Mouse (Mus musculus): ENCODE data around the gene Mnat1. TPM values are rescaled to one million over a fixed set of nuclear protein-coding genes. Genes with fewer than 3 reads are reported as not detected.

Mnat1 gene
- polyA plus RNA-seq, 1 experiment from 2014 or later, result 37.6 TPM

GRCm38 (mm10) chr12:73207008-73207407, 83.5 kb downstream of the Mnat1 start:
- H3K27ac ChIP-seq (ENCODE audit: low read depth, low read length), result no peak overlapping the region
- H3K4me3 ChIP-seq (ENCODE audit: low read depth, low read length), result no peak overlapping the region
- 81% methylated on average over 4 of the region's 4 CpGs for WGBS
- no peak overlapping the region for H3K4me2 ChIP-seq (ENCODE audit: low read depth, low read length, severe bottlenecking)
- H3K36me3 ChIP-seq (ENCODE audit: control insufficient read depth, insufficient read depth, low read length), result no peaks in the 10 kb centered on the region
- H3K27me3 ChIP-seq (ENCODE audit: control insufficient read depth, insufficient read depth, low read length), result no peaks in the 10 kb centered on the region
- no peak overlapping the region for H3K9ac ChIP-seq (ENCODE audit: low read length)
- no peaks in the 10 kb centered on the region for H3K9me3 ChIP-seq (ENCODE audit: control insufficient read depth, low read length)
- H3K4me1 ChIP-seq (replicated peaks; ENCODE audit: control insufficient read depth, insufficient read depth, low read length), result no peaks in the 10 kb centered on the region
- DNase-seq (ENCODE audit: low spot score) (no peak), ATAC-seq (replicated peaks; ENCODE audit: low FRiP score) (no peak)

GRCm38 (mm10) chr12:73207461-73207860, 83.9 kb downstream of the Mnat1 start:
- no peak overlapping the region for H3K9ac ChIP-seq (ENCODE audit: low read length)
- H3K9me3 ChIP-seq (ENCODE audit: control insufficient read depth, low read length), result no peaks in the 10 kb centered on the region
- WGBS, result 59% methylated on average over 1 of the region's 1 CpGs
- ATAC-seq (replicated peaks; ENCODE audit: low FRiP score) (no peak), DNase-seq (ENCODE audit: low spot score) (no peak)
- H3K27me3 ChIP-seq (ENCODE audit: control insufficient read depth, insufficient read depth, low read length), result no peaks in the 10 kb centered on the region
- H3K4me1 ChIP-seq (replicated peaks; ENCODE audit: control insufficient read depth, insufficient read depth, low read length), result no peaks in the 10 kb centered on the region
- H3K4me3 ChIP-seq (ENCODE audit: low read depth, low read length), result no peak overlapping the region
- H3K36me3 ChIP-seq (ENCODE audit: control insufficient read depth, insufficient read depth, low read length), result no peaks in the 10 kb centered on the region
- no peak overlapping the region for H3K27ac ChIP-seq (ENCODE audit: low read depth, low read length)
- H3K4me2 ChIP-seq (ENCODE audit: low read depth, low read length, severe bottlenecking), result no peak overlapping the region

GRCm38 (mm10) chr12:73208518-73208917, 85.0 kb downstream of the Mnat1 start:
- no peaks in the 10 kb centered on the region for H3K9me3 ChIP-seq (ENCODE audit: control insufficient read depth, low read length)
- no peak overlapping the region for H3K27ac ChIP-seq (ENCODE audit: low read depth, low read length)
- ATAC-seq (replicated peaks; ENCODE audit: low FRiP score) (no peak), DNase-seq (ENCODE audit: low spot score) (no peak)
- no peaks in the 10 kb centered on the region for H3K4me1 ChIP-seq (replicated peaks; ENCODE audit: control insufficient read depth, insufficient read depth, low read length)
- no peaks in the 10 kb centered on the region for H3K27me3 ChIP-seq (ENCODE audit: control insufficient read depth, insufficient read depth, low read length)
- 88% methylated on average over 4 of the region's 4 CpGs for WGBS
- no peak overlapping the region for H3K4me3 ChIP-seq (ENCODE audit: low read depth, low read length)
- H3K4me2 ChIP-seq (ENCODE audit: low read depth, low read length, severe bottlenecking), result no peak overlapping the region
- H3K9ac ChIP-seq (ENCODE audit: low read length), result no peak overlapping the region
- H3K36me3 ChIP-seq (ENCODE audit: control insufficient read depth, insufficient read depth, low read length), result no peaks in the 10 kb centered on the region

- no peaks in the 10 kb centered on the region for H3K36me3 ChIP-seq (ENCODE audit: control insufficient read depth, insufficient read depth, low read length)
- H3K27me3 ChIP-seq (ENCODE audit: control insufficient read depth, insufficient read depth, low read length), result no peaks in the 10 kb centered on the region
- H3K4me3 ChIP-seq (ENCODE audit: low read depth, low read length), result no peak overlapping the region
- H3K27ac ChIP-seq (ENCODE audit: low read depth, low read length), result no peak overlapping the region
- 64% methylated on average over 1 of the region's 1 CpGs for WGBS
- no peak overlapping the region for H3K4me2 ChIP-seq (ENCODE audit: low read depth, low read length, severe bottlenecking)
- DNase-seq (ENCODE audit: low spot score), result no peak
- no peak overlapping the region for H3K9ac ChIP-seq (ENCODE audit: low read length)
- no peaks in the 10 kb centered on the region for H3K4me1 ChIP-seq (replicated peaks; ENCODE audit: control insufficient read depth, insufficient read depth, low read length)
- ATAC-seq (replicated peaks; ENCODE audit: low FRiP score), result no peak
- no peaks in the 10 kb centered on the region for H3K9me3 ChIP-seq (ENCODE audit: control insufficient read depth, low read length)
Measured at GRCm38 (mm10) chr12:73209117-73209516, 85.6 kb downstream of the Mnat1 start.

GRCm38 (mm10) chr12:73210454-73210853, 86.9 kb downstream of the Mnat1 start:
- Histone ChIP-seq H3K27me3 (ENCODE audit: control insufficient read depth, insufficient read depth, low read length) (no peaks in the 10 kb centered on the region), H3K9ac (ENCODE audit: low read length) (no peak overlapping the region), H3K4me1 (replicated peaks; ENCODE audit: control insufficient read depth, insufficient read depth, low read length) (no peaks in the 10 kb centered on the region), H3K4me2 (ENCODE audit: low read depth, low read length, severe bottlenecking) (no peak overlapping the region), H3K36me3 (ENCODE audit: control insufficient read depth, insufficient read depth, low read length) (no peaks in the 10 kb centered on the region), H3K27ac (ENCODE audit: low read depth, low read length) (no peak overlapping the region), H3K9me3 (ENCODE audit: control insufficient read depth, low read length) (no peaks in the 10 kb centered on the region), H3K4me3 (ENCODE audit: low read depth, low read length) (no peak overlapping the region)
- DNase-seq (ENCODE audit: low spot score), result no peak
- ATAC-seq (replicated peaks; ENCODE audit: low FRiP score), result no peak
- 83% methylated on average over 3 of the region's 3 CpGs for WGBS

- no peak overlapping the region for H3K4me2 ChIP-seq (ENCODE audit: low read depth, low read length, severe bottlenecking)
- H3K4me3 ChIP-seq (ENCODE audit: low read depth, low read length), result no peak overlapping the region
- no peaks in the 10 kb centered on the region for H3K27me3 ChIP-seq (ENCODE audit: control insufficient read depth, insufficient read depth, low read length)
- no peaks in the 10 kb centered on the region for H3K9me3 ChIP-seq (ENCODE audit: control insufficient read depth, low read length)
- H3K9ac ChIP-seq (ENCODE audit: low read length), result no peak overlapping the region
- H3K4me1 ChIP-seq (replicated peaks; ENCODE audit: control insufficient read depth, insufficient read depth, low read length), result no peaks in the 10 kb centered on the region
- H3K27ac ChIP-seq (ENCODE audit: low read depth, low read length), result no peak overlapping the region
- no peak for ATAC-seq (replicated peaks; ENCODE audit: low FRiP score)
- WGBS, result 94% methylated on average over 5 of the region's 5 CpGs
- no peaks in the 10 kb centered on the region; the same call in 1 of the 2 replicates for H3K36me3 ChIP-seq (ENCODE audit: control insufficient read depth, insufficient read depth, low read length)
- no peak for DNase-seq (ENCODE audit: low spot score)
Measured at GRCm38 (mm10) chr12:73215773-73216172, 92.3 kb downstream of the Mnat1 start.

GRCm38 (mm10) chr12:73218632-73219031, 95.1 kb downstream of the Mnat1 start:
- DNase-seq (ENCODE audit: low spot score), result no peak
- Histone ChIP-seq H3K4me2 (ENCODE audit: low read depth, low read length, severe bottlenecking) (no peak overlapping the region), H3K36me3 (ENCODE audit: control insufficient read depth, insufficient read depth, low read length) (no peaks in the 10 kb centered on the region; the same call in 1 of the 2 replicates), H3K4me3 (ENCODE audit: low read depth, low read length) (no peak overlapping the region), H3K27me3 (ENCODE audit: control insufficient read depth, insufficient read depth, low read length) (no peaks in the 10 kb centered on the region), H3K9me3 (ENCODE audit: control insufficient read depth, low read length) (no peaks in the 10 kb centered on the region), H3K4me1 (replicated peaks; ENCODE audit: control insufficient read depth, insufficient read depth, low read length) (no peaks in the 10 kb centered on the region), H3K9ac (ENCODE audit: low read length) (no peak overlapping the region), H3K27ac (ENCODE audit: low read depth, low read length) (no peak overlapping the region)
- no peak for ATAC-seq (replicated peaks; ENCODE audit: low FRiP score)
- WGBS, result 90% methylated on average over 5 of the region's 5 CpGs

GRCm38 (mm10) chr12:73221235-73221634, 97.7 kb downstream of the Mnat1 start:
- H3K4me1 ChIP-seq (replicated peaks; ENCODE audit: control insufficient read depth, insufficient read depth, low read length), result no peaks in the 10 kb centered on the region
- ATAC-seq (replicated peaks; ENCODE audit: low FRiP score), result no peak
- no peak for DNase-seq (ENCODE audit: low spot score)
- no peaks in the 10 kb centered on the region for H3K27me3 ChIP-seq (ENCODE audit: control insufficient read depth, insufficient read depth, low read length)
- H3K9me3 ChIP-seq (ENCODE audit: control insufficient read depth, low read length), result no peaks in the 10 kb centered on the region
- H3K4me2 ChIP-seq (ENCODE audit: low read depth, low read length, severe bottlenecking), result no peak overlapping the region
- WGBS, result 87% methylated on average over 3 of the region's 3 CpGs
- H3K36me3 ChIP-seq (ENCODE audit: control insufficient read depth, insufficient read depth, low read length), result no peaks in the 10 kb centered on the region; the same call in 1 of the 2 replicates
- no peak overlapping the region for H3K4me3 ChIP-seq (ENCODE audit: low read depth, low read length)
- H3K27ac ChIP-seq (ENCODE audit: low read depth, low read length), result no peak overlapping the region
- no peak overlapping the region for H3K9ac ChIP-seq (ENCODE audit: low read length)

GRCm38 (mm10) chr12:73223872-73224271, 100.4 kb downstream of the Mnat1 start:
- Histone ChIP-seq H3K4me1 (replicated peaks; ENCODE audit: control insufficient read depth, insufficient read depth, low read length) (no peaks in the 10 kb centered on the region), H3K27me3 (ENCODE audit: control insufficient read depth, insufficient read depth, low read length) (no peaks in the 10 kb centered on the region), H3K4me2 (ENCODE audit: low read depth, low read length, severe bottlenecking) (no peak overlapping the region), H3K9ac (ENCODE audit: low read length) (no peak overlapping the region), H3K27ac (ENCODE audit: low read depth, low read length) (no peak overlapping the region), H3K36me3 (ENCODE audit: control insufficient read depth, insufficient read depth, low read length) (no peaks in the 10 kb centered on the region; the same call in 1 of the 2 replicates), H3K4me3 (ENCODE audit: low read depth, low read length) (no peak overlapping the region), H3K9me3 (ENCODE audit: control insufficient read depth, low read length) (no peaks in the 10 kb centered on the region)
- ATAC-seq (replicated peaks; ENCODE audit: low FRiP score) (no peak), DNase-seq (ENCODE audit: low spot score) (no peak)
- WGBS, result 75% methylated on average over 6 of the region's 6 CpGs

Data from forebrain, embryonic 11.5 days (tissue).